Mouse (Mus musculus): ENCODE measurements around the gene Atp5g2.

DNA sequence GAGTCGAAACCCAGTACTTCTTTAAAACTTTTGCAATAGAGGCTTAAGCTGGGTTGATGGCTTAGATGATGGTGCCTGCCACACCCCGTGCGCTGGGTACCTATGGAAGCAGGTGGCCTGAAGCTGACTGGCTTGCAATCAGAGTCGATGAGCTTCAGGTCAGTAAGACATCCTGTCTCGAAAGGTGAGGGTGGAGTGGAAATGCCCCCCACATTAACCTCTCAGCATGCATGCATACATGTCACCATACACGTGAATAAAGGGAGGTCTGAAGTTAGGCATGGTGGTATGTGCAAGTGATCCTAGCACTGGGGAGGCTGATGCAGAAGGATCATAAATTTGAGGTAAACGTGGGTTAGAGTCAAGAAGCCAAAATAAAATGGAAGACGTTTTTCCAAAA, 2.6 kb downstream of the Atp5g2 start:
- TF ChIP-seq CTCF (IDR thresholded peaks at IDR 0.05) (no peak), EP300 (IDR thresholded peaks at IDR 0.05) (no peak)
